Mouse (Mus musculus): Measurements from ENCODE around the gene Eps8l1.

The Eps8l1 gene

GRCm38 (mm10) chr7:4478021-4478795, 17.7 kb downstream of the Eps8l1 start:
- peak; percentile 84 for DNase-seq (ENCODE audit: extremely low spot score, low spot score)

- no peak for DNase-seq (ENCODE audit: extremely low spot score, low spot score)
Measured at GRCm38 (mm10) chr7:4478796-4479291, 18.4 kb downstream of the Eps8l1 start.

GRCm38 (mm10) chr7:4479674-4480073, 19.2 kb downstream of the Eps8l1 start:
- DNase-seq (ENCODE audit: extremely low spot score, low spot score), result peak; percentile 54

- no peak for DNase-seq (ENCODE audit: extremely low spot score, low spot score)
Measured at GRCm38 (mm10) chr7:4482281-4482680, 21.8 kb downstream of the Eps8l1 start.

GRCm38 (mm10) chr7:4491308-4491707, 30.8 kb downstream of the Eps8l1 start:
- DNase-seq (ENCODE audit: extremely low spot score, low spot score), result no peak

- DNase-seq (ENCODE audit: extremely low spot score, low spot score), result no peak
Measured at GRCm38 (mm10) chr7:4492284-4493224, 32.1 kb downstream of the Eps8l1 start.

- DNase-seq (ENCODE audit: extremely low spot score, low spot score), result no peak
Measured at GRCm38 (mm10) chr7:4493991-4494390, 33.5 kb downstream of the Eps8l1 start.

- no peak for DNase-seq (ENCODE audit: extremely low spot score, low spot score)
Measured at GRCm38 (mm10) chr7:4496468-4496867, 36.0 kb downstream of the Eps8l1 start.

GRCm38 (mm10) chr7:4497271-4497903, 36.9 kb downstream of the Eps8l1 start:
- DNase-seq (ENCODE audit: extremely low spot score, low spot score), result no peak

- peak; percentile 52 for DNase-seq (ENCODE audit: extremely low spot score, low spot score)
Measured at GRCm38 (mm10) chr7:4498251-4498650, 37.8 kb downstream of the Eps8l1 start.

GRCm38 (mm10) chr7:4499034-4499433, 38.6 kb downstream of the Eps8l1 start:
- DNase-seq (ENCODE audit: extremely low spot score, low spot score), result no peak

GRCm38 (mm10) chr7:4500892-4501471, 40.5 kb downstream of the Eps8l1 start:
- DNase-seq (ENCODE audit: extremely low spot score, low spot score), result peak; percentile 61

GRCm38 (mm10) chr7:4501558-4502397, 41.3 kb downstream of the Eps8l1 start, which contains the start of gene Ppp1r12c:
Ppp1r12c (minus strand) TSS chr7:4501680.
- DNase-seq (ENCODE audit: extremely low spot score, low spot score), result peak; percentile 90

GRCm38 (mm10) chr7:4502421-4503090, 42.1 kb downstream of the Eps8l1 start:
- DNase-seq (ENCODE audit: extremely low spot score, low spot score), result no peak

GRCm38 (mm10) chr7:4503100-4503499, 42.6 kb downstream of the Eps8l1 start:
- no peak for DNase-seq (ENCODE audit: extremely low spot score, low spot score)

GRCm38 (mm10) chr7:4503858-4504257, 43.4 kb downstream of the Eps8l1 start:
- no peak for DNase-seq (ENCODE audit: extremely low spot score, low spot score)

GRCm38 (mm10) chr7:4504646-4505435, 44.4 kb downstream of the Eps8l1 start:
- DNase-seq (ENCODE audit: extremely low spot score, low spot score), result no peak

- DNase-seq (ENCODE audit: extremely low spot score, low spot score), result no peak
Measured at GRCm38 (mm10) chr7:4507220-4507619, 46.7 kb downstream of the Eps8l1 start.
